Mouse (Mus musculus): Measurements from ENCODE around the gene Rhox3h.
"Not testable (repeated sequence)": the region's sequence is repeated elsewhere in the genome, so short reads cannot be mapped to it uniquely, and the experiment has no call there.

Gene Rhox3h

GRCm38 (mm10) chrX:37668664-37669063 is at the start of gene Rhox3h:
Rhox3h (minus strand) TSS chrX:37668764.
- DNase-seq (ENCODE audit: low spot score) = not testable (repeated sequence)

GRCm38 (mm10) chrX:37701821-37702387 is 33.3 kb upstream of the Rhox3h start:
- DNase-seq (ENCODE audit: low spot score) = no peak

GRCm38 (mm10) chrX:37692261-37692660 is 23.7 kb upstream of the Rhox3h start:
- DNase-seq (ENCODE audit: low spot score) = no peak

- DNase-seq (ENCODE audit: low spot score) = no peak
These were observed 14.6 kb upstream of the Rhox3h start for GRCm38 (mm10) chrX:37683031-37683715.

GRCm38 (mm10) chrX:37673177-37673576 is 4.6 kb upstream of the Rhox3h start, which contains the start of gene Rhox2h:
Rhox2h (minus strand) TSS chrX:37673277.
- not testable (repeated sequence) for DNase-seq (ENCODE audit: low spot score)

- not testable (repeated sequence) for DNase-seq (ENCODE audit: low spot score)
These were observed 17.3 kb downstream of the Rhox3h start, which contains the start of gene Rhox4g for GRCm38 (mm10) chrX:37651227-37651626. Rhox4g (minus strand) TSS chrX:37651327.

GRCm38 (mm10) chrX:37643370-37643769 is 25.2 kb downstream of the Rhox3h start, which contains the start of gene Rhox2g:
Rhox2g (minus strand) TSS chrX:37643470.
- DNase-seq (ENCODE audit: low spot score) = not testable (repeated sequence)

- DNase-seq (ENCODE audit: low spot score) = not testable (repeated sequence)
These were observed 40.1 kb downstream of the Rhox3h start, which contains the start of gene Rhox3g for GRCm38 (mm10) chrX:37628512-37628911. Rhox3g (minus strand) TSS chrX:37628612.
